Mouse (Mus musculus): ENCODE results near the gene Olfr651. TPM values are rescaled to one million over a fixed set of nuclear protein-coding genes. Genes with fewer than 3 reads are reported as not detected.
"Not testable (repeated sequence)": the region's sequence is repeated elsewhere in the genome, so short reads cannot be mapped to it uniquely, and the experiment has no call there.

Gene Olfr651
- polyA plus RNA-seq (2012): not detected in 2 replicates

DNA sequence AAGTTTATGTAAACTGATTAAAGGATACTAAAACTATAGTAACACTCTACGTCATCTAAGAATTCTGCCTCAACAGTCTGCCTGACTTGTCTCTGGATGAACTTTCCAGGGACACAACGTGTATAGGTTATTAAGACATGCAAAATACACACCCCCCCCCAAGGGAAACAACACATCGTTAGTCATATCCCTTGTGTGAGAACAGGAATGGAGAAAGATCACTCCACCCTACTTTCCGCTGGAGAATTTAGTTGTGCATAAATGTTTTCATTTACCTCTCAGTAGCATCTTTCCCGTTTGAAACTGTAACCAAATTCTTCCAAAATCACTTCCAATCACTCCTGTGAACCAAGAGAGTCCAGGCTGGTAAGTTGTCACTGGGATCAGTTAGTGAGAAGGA is at the start of gene Olfr651:
Olfr651 (plus strand) TSS at position 301 of the 400 bp plus-strand sequence.
- no peak for TF ChIP-seq GATA1 (IDR thresholded peaks at IDR 0.05; ENCODE audit: low read length)

- no peak for TF ChIP-seq GATA1 (IDR thresholded peaks at IDR 0.05; ENCODE audit: low read length)
Observed at GRCm38 (mm10) chr7:104501589-104502371, 48.2 kb upstream of the Olfr651 start.

- not testable (repeated sequence) for TF ChIP-seq GATA1 (IDR thresholded peaks at IDR 0.05; ENCODE audit: low read length)
Observed at GRCm38 (mm10) chr7:104507421-104508065, 42.4 kb upstream of the Olfr651 start, which contains the start of gene Trim30d. TSS of gene Trim30d (minus strand) at chr7:104507849.

GRCm38 (mm10) chr7:104552700-104553099 is 2.8 kb downstream of the Olfr651 start:
- no peak for TF ChIP-seq GATA1 (IDR thresholded peaks at IDR 0.05; ENCODE audit: low read length)

- TF ChIP-seq GATA1 (IDR thresholded peaks at IDR 0.05; ENCODE audit: low read length): no peak
Observed at GRCm38 (mm10) chr7:104560601-104561000, 10.7 kb downstream of the Olfr651 start, which contains the start of gene Olfr652. TSS of gene Olfr652 (plus strand) at chr7:104560901.

DNA sequence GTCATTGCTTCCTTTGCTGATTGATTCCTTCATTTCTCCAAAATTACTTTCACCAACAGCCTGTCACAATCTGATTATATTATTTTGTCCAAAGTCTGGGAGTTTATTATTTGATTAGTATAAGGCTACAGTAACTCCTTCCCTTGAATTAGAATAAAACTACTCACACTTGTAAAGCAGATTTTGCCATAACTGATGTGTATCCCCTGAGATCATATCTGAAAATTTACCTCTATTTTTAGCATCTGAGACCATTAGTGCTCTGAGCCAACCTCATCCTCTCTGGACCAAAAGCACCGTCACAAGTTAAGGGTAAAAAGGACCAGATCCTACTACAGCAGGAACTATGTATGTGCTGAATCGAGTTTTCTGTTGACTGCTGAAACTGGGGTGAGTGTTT is 27.1 kb downstream of the Olfr651 start, which contains the start of gene Olfr653:
Olfr653 (plus strand) TSS at position 301 of the 400 bp plus-strand sequence.
- TF ChIP-seq GATA1 (IDR thresholded peaks at IDR 0.05; ENCODE audit: low read length): no peak

- no peak for TF ChIP-seq GATA1 (IDR thresholded peaks at IDR 0.05; ENCODE audit: low read length)
Observed at GRCm38 (mm10) chr7:104580846-104581245, 30.9 kb downstream of the Olfr651 start.

DNA sequence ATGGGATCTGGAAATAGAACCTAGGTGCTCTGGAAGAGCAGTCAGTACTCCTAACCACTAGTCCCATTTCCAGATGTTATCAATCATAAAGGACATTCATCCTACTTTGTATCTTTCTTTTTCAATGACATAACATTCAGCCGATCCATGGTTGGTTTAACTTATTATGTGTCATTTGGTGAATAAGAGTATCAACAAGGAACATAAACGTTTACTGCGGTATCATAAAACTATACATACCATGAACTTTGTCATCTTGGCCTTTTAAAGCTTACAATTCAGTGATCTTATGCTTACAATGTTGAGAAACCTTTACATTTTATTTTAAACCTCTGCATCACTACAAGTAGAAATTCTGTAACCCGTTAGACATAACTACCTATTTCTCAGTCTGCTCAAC is 31.5 kb downstream of the Olfr651 start:
- no peak for TF ChIP-seq GATA1 (IDR thresholded peaks at IDR 0.05; ENCODE audit: low read length)

GRCm38 (mm10) chr7:104586725-104587124 is 36.8 kb downstream of the Olfr651 start, which contains the start of gene Olfr654:
TSS of gene Olfr654 (plus strand) at chr7:104587025.
- no peak for TF ChIP-seq GATA1 (IDR thresholded peaks at IDR 0.05; ENCODE audit: low read length)

GRCm38 (mm10) chr7:104588274-104588673 is 38.3 kb downstream of the Olfr651 start:
- no peak for TF ChIP-seq GATA1 (IDR thresholded peaks at IDR 0.05; ENCODE audit: low read length)

DNA sequence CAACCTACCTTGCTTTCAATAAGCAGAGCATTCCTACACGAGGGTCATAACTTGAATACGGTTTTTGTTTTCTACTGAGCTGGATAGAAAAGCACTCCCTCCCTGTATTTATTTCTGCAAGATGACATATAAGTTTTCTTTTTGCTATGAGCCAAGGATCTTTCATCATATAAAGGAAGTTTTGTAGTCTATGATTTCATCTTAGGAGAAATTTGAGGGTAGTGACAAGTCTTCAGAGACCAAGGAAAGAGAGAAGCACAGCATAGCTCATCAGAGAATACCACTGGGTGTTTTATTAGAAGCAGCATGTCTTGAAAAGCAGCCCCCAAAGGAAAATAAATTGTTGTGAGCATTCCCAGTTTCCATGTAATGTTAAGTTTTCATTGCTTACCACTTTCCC is 51.7 kb downstream of the Olfr651 start, which contains the start of gene Olfr655:
Olfr655 (minus strand) TSS at position 101 of the 400 bp plus-strand sequence.
- no peak for TF ChIP-seq GATA1 (IDR thresholded peaks at IDR 0.05; ENCODE audit: low read length)

DNA sequence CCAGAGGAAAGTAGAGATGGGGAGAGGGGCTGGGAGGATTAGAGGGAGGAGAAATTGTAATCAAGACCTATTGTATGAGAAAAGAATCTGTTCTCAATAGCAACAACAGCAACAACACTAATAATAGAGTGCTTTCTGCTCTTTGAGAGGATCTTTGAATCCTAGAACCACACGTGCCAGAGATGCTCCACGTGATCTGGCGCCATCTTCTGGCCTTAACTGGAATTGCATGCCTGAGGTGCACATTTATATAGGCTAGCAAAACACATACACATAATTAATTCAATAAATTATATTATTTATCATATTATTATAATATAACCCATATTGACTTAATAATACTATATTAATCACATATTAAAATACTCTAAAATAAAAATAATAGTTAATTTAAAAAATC is 53.2 kb downstream of the Olfr651 start:
- no peak for TF ChIP-seq GATA1 (IDR thresholded peaks at IDR 0.05; ENCODE audit: low read length)

Other genes with a start within 250 kb of the Olfr651 start
- gene Trim12a, start 234.7 kb upstream of the Olfr651 start, polyA plus RNA-seq (2012): not detected in 2 replicates
- 0.09 and 0.14 TPM in 2 replicates for gene Trim34b, start 220.7 kb upstream of the Olfr651 start, polyA plus RNA-seq (2012)
- 1.2 and 1.5 TPM in 2 replicates for gene Trim12c, start 196.8 kb upstream of the Olfr651 start, polyA plus RNA-seq (2012)
- gene Trim30b, start 180.2 kb upstream of the Olfr651 start, polyA plus RNA-seq (2012): not detected in 2 replicates
- not detected in 2 replicates for gene Trim30c, start 149.3 kb upstream of the Olfr651 start, polyA plus RNA-seq (2012)
- not detected in 2 replicates for gene Trim30a, start 84.9 kb upstream of the Olfr651 start, polyA plus RNA-seq (2012)
- gene Trim30d, start 42.3 kb upstream of the Olfr651 start, polyA plus RNA-seq (2012): not detected in 2 replicates
- not detected in 2 replicates for gene Olfr652, start 10.8 kb downstream of the Olfr651 start, polyA plus RNA-seq (2012)
- gene Olfr653, start 27.2 kb downstream of the Olfr651 start, polyA plus RNA-seq (2012): not detected in 2 replicates
- gene Olfr654, start 36.9 kb downstream of the Olfr651 start, polyA plus RNA-seq (2012): not detected in 2 replicates
- gene Olfr655, start 51.6 kb downstream of the Olfr651 start, polyA plus RNA-seq (2012): not detected in 2 replicates
- not detected in 2 replicates for gene Olfr656, start 63.8 kb downstream of the Olfr651 start, polyA plus RNA-seq (2012)
- gene Olfr657, start 74.7 kb downstream of the Olfr651 start, polyA plus RNA-seq (2012): not detected in 2 replicates
- gene Olfr658, start 97.2 kb downstream of the Olfr651 start, polyA plus RNA-seq (2012): not detected in 2 replicates
- not detected in 2 replicates for gene Olfr659, start 116.6 kb downstream of the Olfr651 start, polyA plus RNA-seq (2012)
- not detected in 2 replicates for gene Olfr661, start 136.4 kb downstream of the Olfr651 start, polyA plus RNA-seq (2012)
- gene Usp17le, start 227.3 kb downstream of the Olfr651 start, polyA plus RNA-seq (2012): not detected in 2 replicates

All from G1E-ER4 (cell line).